Mouse (Mus musculus) intestine, embryonic 14.5 days (tissue): ENCODE results near the gene BC025446. TPM values are rescaled to one million over a fixed set of nuclear protein-coding genes. Genes with fewer than 3 reads are reported as not detected.
"Not testable (repeated sequence)": the region's sequence is repeated elsewhere in the genome, so short reads cannot be mapped to it uniquely, and the experiment has no call there.

ENCODE experiments used
- ATAC-seq: fragments of 200-750 bp; cut with Nextera tagmentation; replicated peaks from 2 replicates; pipeline ENCODE4 v1.8.0; 2017; ENCODE audit warnings: low read depth, moderate number of reproducible peaks, moderate TSS enrichment, moderate library complexity; ENCODE audit not compliant: low FRiP score, low TSS enrichment
- DNase-seq: peaks from one replicate; pipeline ENCODE4 v3.0.0-alpha.2; 2018; ENCODE audit warnings: low spot score
- H3K27ac ChIP-seq: fragments of 300-500 bp; sonication (generic); 2 replicates; pipeline ENCODE4 v1.5.1; 2014; ENCODE audit warnings: low read depth, mild to moderate bottlenecking, control low read depth
- H3K27me3 ChIP-seq: fragments of 300-500 bp; sonication (generic); replicated peaks from 2 replicates; pipeline ENCODE4 v1.6.1; 2014; ENCODE audit warnings: low read length, control low read depth; ENCODE audit not compliant: control insufficient read depth, insufficient read depth
- H3K36me3 ChIP-seq: fragments of 300-500 bp; sonication (generic); 2 replicates; pipeline ENCODE4 v1.6.1; 2014; ENCODE audit warnings: low read length, control low read depth; ENCODE audit not compliant: control insufficient read depth, insufficient read depth
- H3K4me1 ChIP-seq: fragments of 300-500 bp; sonication (generic); replicated peaks from 2 replicates; pipeline ENCODE4 v1.6.1; 2014; ENCODE audit warnings: low read length, control low read depth, mixed read lengths; ENCODE audit not compliant: control insufficient read depth, insufficient read depth
- H3K4me2 ChIP-seq: fragments of 300-500 bp; sonication (generic); 2 replicates; pipeline ENCODE4 v1.6.1; 2014; ENCODE audit warnings: low read length
- H3K4me3 ChIP-seq: fragments of 300-500 bp; sonication (generic); 2 replicates; pipeline ENCODE4 v1.5.1; 2014; ENCODE audit warnings: low read depth, low read length, control low read depth, mixed read lengths
- H3K9ac ChIP-seq: fragments of 300-500 bp; sonication (generic); 2 replicates; pipeline ENCODE4 v1.6.1; 2014; ENCODE audit warnings: mild to moderate bottlenecking, low read length
- H3K9me3 ChIP-seq: fragments of 300-500 bp; sonication (generic); 2 replicates; pipeline ENCODE4 v1.6.1; 2016; ENCODE audit warnings: low read length, control low read depth; ENCODE audit not compliant: control insufficient read depth
- WGBS: fragments of 180-500 bp; shearing (Covaris S2); extraction: QIAGEN DNeasy Blood & Tissue Kit; methylation state at CpG from one replicate; pipeline ENCODE4 v1.1.7; 2014; 5-methylcytosine and 5-hydroxymethylcytosine counted together
- polyA plus RNA-seq: library from polyadenylated mRNA; unstranded; fragments of >200 nt; fragmentation: Nextera tagmentation; extraction: Ambion mirVana; gene quantifications from 2 replicates; pipeline ENCODE4 v1.2.1, GENCODE M21; 2014

BC025446 gene
- 14.8 and 15.1 TPM in 2 replicates for polyA plus RNA-seq

- DNase-seq: peak; percentile 56
- 57% methylated on average over 7 of the region's 7 CpGs for WGBS
- Histone ChIP-seq H3K4me1 (no peaks in the 10 kb centered on the region), H3K27me3 (no peaks in the 10 kb centered on the region), H3K9me3 (no peaks in the 10 kb centered on the region), H3K36me3 (no peaks in the 10 kb centered on the region), H3K9ac (no peak within 1 kb of the TSS), H3K27ac (0 out of 2 replicates have a peak within 1 kb of the TSS, but pooled peaks have one; percentile 23), H3K4me2 (peak within 1 kb of the TSS; percentile 6; the same call in 1 of the 2 replicates), H3K4me3 (no peak within 1 kb of the TSS)
- ATAC-seq: peak; percentile 72
These were observed at the start of gene BC025446 for GRCm38 (mm10) chr15:75215778-75216691. Gene BC025446 (plus strand): TSS chr15:75216376.

GRCm38 (mm10) chr15:75175506-75175905 lies 40.7 kb upstream of the BC025446 start:
- Histone ChIP-seq H3K27ac (no peak overlapping the region), H3K9me3 (no peaks in the 10 kb centered on the region), H3K4me3 (no peak overlapping the region), H3K9ac (no peak overlapping the region), H3K4me1 (no peaks in the 10 kb centered on the region), H3K4me2 (no peak overlapping the region), H3K27me3 (no peaks in the 10 kb centered on the region), H3K36me3 (no peaks in the 10 kb centered on the region)
- ATAC-seq (no peak), DNase-seq (peak; percentile 54)
- WGBS: 79% methylated on average over 1 of the region's 1 CpGs

GRCm38 (mm10) chr15:75186291-75186690 lies 29.9 kb upstream of the BC025446 start:
- Histone ChIP-seq H3K9me3 (no peaks in the 10 kb centered on the region), H3K36me3 (no peaks in the 10 kb centered on the region), H3K9ac (no peak overlapping the region), H3K27ac (no peak overlapping the region), H3K4me3 (no peak overlapping the region), H3K4me1 (no peaks in the 10 kb centered on the region), H3K4me2 (no peak overlapping the region), H3K27me3 (no peaks in the 10 kb centered on the region)
- ATAC-seq: no peak
- WGBS: 23% methylated on average over 2 of the region's 2 CpGs
- DNase-seq: no peak

GRCm38 (mm10) chr15:75189116-75189515 lies 27.1 kb upstream of the BC025446 start:
- Histone ChIP-seq H3K27me3 (no peaks in the 10 kb centered on the region), H3K4me2 (no peak overlapping the region), H3K27ac (no peak overlapping the region), H3K9me3 (no peaks in the 10 kb centered on the region), H3K4me3 (no peak overlapping the region), H3K4me1 (no peaks in the 10 kb centered on the region), H3K9ac (no peak overlapping the region), H3K36me3 (no peaks in the 10 kb centered on the region)
- DNase-seq (peak; percentile 54), ATAC-seq (no peak)
- 70% methylated on average over 2 of the region's 2 CpGs for WGBS

- not testable (repeated sequence) for H3K27ac ChIP-seq, H3K9ac ChIP-seq, H3K4me1 ChIP-seq, ATAC-seq, H3K9me3 ChIP-seq, H3K4me3 ChIP-seq, DNase-seq, H3K27me3 ChIP-seq, H3K4me2 ChIP-seq, H3K36me3 ChIP-seq
- 0% methylated on average over 1 of the region's 3 CpGs for WGBS
These were observed 25.6 kb upstream of the BC025446 start for GRCm38 (mm10) chr15:75190560-75190959.

- Histone ChIP-seq H3K36me3 (no peaks in the 10 kb centered on the region), H3K9ac (no peak overlapping the region), H3K27ac (0 out of 2 replicates have a peak overlapping the region, but pooled peaks have one; percentile 23), H3K9me3 (no peaks in the 10 kb centered on the region), H3K4me1 (no peaks in the 10 kb centered on the region), H3K4me3 (no peak overlapping the region), H3K4me2 (no peak overlapping the region), H3K27me3 (no peaks in the 10 kb centered on the region)
- no peak for ATAC-seq
- 82% methylated on average over 1 of the region's 1 CpGs for WGBS
- no peak for DNase-seq
These were observed 655 bp downstream of the BC025446 start for GRCm38 (mm10) chr15:75216831-75217230.

- H3K27ac ChIP-seq: no peak overlapping the region
- H3K4me2 ChIP-seq: no peak overlapping the region
- H3K4me1 ChIP-seq: no peaks in the 10 kb centered on the region
- DNase-seq (no peak), ATAC-seq (no peak)
- H3K36me3 ChIP-seq: no peaks in the 10 kb centered on the region
- no peaks in the 10 kb centered on the region for H3K9me3 ChIP-seq
- H3K4me3 ChIP-seq: no peak overlapping the region
- no peaks in the 10 kb centered on the region for H3K27me3 ChIP-seq
- H3K9ac ChIP-seq: no peak overlapping the region
These were observed 5.8 kb downstream of the BC025446 start for GRCm38 (mm10) chr15:75221942-75222341.

- Histone ChIP-seq H3K4me1 (no peaks in the 10 kb centered on the region), H3K27me3 (no peaks in the 10 kb centered on the region), H3K27ac (no peak overlapping the region), H3K9me3 (no peaks in the 10 kb centered on the region), H3K9ac (no peak overlapping the region), H3K4me3 (no peak overlapping the region), H3K4me2 (no peak overlapping the region), H3K36me3 (no peaks in the 10 kb centered on the region)
- DNase-seq (peak; percentile 42), ATAC-seq (no peak)
- WGBS: 86% methylated on average over 3 of the region's 3 CpGs
These were observed 21.6 kb downstream of the BC025446 start for GRCm38 (mm10) chr15:75237736-75238288.
